Mouse (Mus musculus) neural tube, embryonic 13.5 days (tissue): ENCODE measurements around the gene Aifm1. TPM values are rescaled to one million over a fixed set of nuclear protein-coding genes. Genes with fewer than 3 reads are reported as not detected.

ENCODE experiments used
- ATAC-seq: fragments of 200-750 bp; cut with Nextera tagmentation; 2 replicates; pipeline ENCODE4 v1.8.0; 2017; ENCODE audit warnings: low read depth, mild to moderate bottlenecking, moderate TSS enrichment, moderate library complexity
- H3K27ac ChIP-seq: fragments of 300-500 bp; sonication (generic); replicated peaks from 2 replicates; pipeline ENCODE4 v1.5.1; 2015; ENCODE audit warnings: moderate library complexity, mild to moderate bottlenecking, inconsistent platforms
- H3K27me3 ChIP-seq: fragments of 300-500 bp; sonication (generic); 2 replicates; pipeline ENCODE4 v1.6.1; 2015; ENCODE audit warnings: mild to moderate bottlenecking, inconsistent platforms
- H3K36me3 ChIP-seq: fragments of 300-500 bp; sonication (generic); 2 replicates; pipeline ENCODE4 v1.6.1; 2015; ENCODE audit warnings: mild to moderate bottlenecking, inconsistent platforms
- H3K4me1 ChIP-seq: fragments of 300-500 bp; sonication (generic); replicated peaks from 2 replicates; pipeline ENCODE4 v1.6.1; 2015; ENCODE audit warnings: inconsistent platforms
- H3K4me2 ChIP-seq: fragments of 300-500 bp; sonication (generic); 2 replicates; pipeline ENCODE4 v1.6.1; 2015; ENCODE audit warnings: inconsistent platforms, mild to moderate bottlenecking, moderate library complexity
- H3K4me3 ChIP-seq: fragments of 300-500 bp; sonication (generic); 2 replicates; pipeline ENCODE4 v1.5.1; 2015; ENCODE audit warnings: mild to moderate bottlenecking, inconsistent platforms
- H3K9ac ChIP-seq: fragments of 300-500 bp; sonication (generic); 2 replicates; pipeline ENCODE4 v1.6.1; 2015; ENCODE audit warnings: moderate library complexity, mild to moderate bottlenecking, inconsistent platforms
- H3K9me3 ChIP-seq: fragments of 300-500 bp; sonication (generic); 2 replicates; pipeline ENCODE4 v1.6.1; 2016; ENCODE audit warnings: inconsistent platforms
- WGBS: fragments of 180-500 bp; shearing (Covaris S2); methylation state at CpG from one replicate; pipeline ENCODE4 v1.1.7; 2015; 5-methylcytosine and 5-hydroxymethylcytosine counted together
- polyA plus RNA-seq: library from polyadenylated mRNA; unstranded; fragments of >200 nt; fragmentation: Nextera tagmentation; extraction: Ambion mirVana; gene quantifications from 2 replicates; pipeline ENCODE4 v1.2.1, GENCODE M21; 2015

Gene Aifm1
- polyA plus RNA-seq, 1 experiment from 2014 or later, result 44.1 TPM

DNA sequence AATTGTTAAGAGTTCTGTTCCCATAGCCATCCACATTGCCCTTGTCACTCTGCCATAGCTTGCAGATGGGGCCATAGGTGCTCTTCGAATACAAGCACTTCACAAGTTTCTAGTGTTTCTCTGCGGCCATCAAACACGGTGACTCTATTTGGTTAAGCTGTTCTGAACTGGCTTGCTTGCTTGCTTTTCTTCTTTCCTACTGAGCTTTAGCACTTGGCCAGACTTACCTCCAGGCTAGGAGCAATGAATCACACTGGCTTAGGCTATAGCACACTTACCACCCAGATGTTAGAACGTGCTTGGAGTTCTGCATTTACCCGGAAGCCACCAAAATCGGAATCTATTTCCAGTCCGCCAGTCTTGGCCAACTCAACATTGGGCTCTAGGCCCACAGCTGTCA lies 31.7 kb downstream of the Aifm1 start:
- no peak overlapping the region for H3K9ac ChIP-seq
- ATAC-seq, result no peak
- no peak overlapping the region for H3K27ac ChIP-seq
- H3K36me3 ChIP-seq, result peaks cover 61% of the 10 kb centered on the region
- no peak overlapping the region for H3K4me3 ChIP-seq
- H3K27me3 ChIP-seq, result no peaks in the 10 kb centered on the region
- H3K4me2 ChIP-seq, result no peak overlapping the region
- no peaks in the 10 kb centered on the region for H3K4me1 ChIP-seq
- WGBS, result 87% methylated on average over 7 of the region's 7 CpGs
- no peaks in the 10 kb centered on the region for H3K9me3 ChIP-seq

DNA sequence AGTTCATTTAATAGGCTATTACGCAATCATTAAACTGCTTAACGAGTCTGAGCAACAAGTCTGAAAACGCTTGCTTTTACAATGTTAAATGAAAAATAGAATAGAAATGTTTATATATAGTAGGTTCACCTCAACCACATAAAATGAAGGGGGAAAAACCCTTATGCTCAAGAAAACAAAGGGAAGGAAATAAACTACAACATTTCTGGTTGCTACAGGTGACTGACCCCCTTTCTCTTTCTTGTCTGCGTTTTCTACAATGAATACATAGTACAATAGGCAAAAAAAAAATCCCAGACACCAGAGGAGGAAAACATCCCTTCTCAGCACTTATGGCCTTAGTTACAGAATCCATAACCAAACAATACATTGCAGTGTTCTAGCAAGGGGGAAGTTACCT lies 32.3 kb downstream of the Aifm1 start:
- Histone ChIP-seq H3K36me3 (peaks cover 67% of the 10 kb centered on the region), H3K27me3 (no peaks in the 10 kb centered on the region)

DNA sequence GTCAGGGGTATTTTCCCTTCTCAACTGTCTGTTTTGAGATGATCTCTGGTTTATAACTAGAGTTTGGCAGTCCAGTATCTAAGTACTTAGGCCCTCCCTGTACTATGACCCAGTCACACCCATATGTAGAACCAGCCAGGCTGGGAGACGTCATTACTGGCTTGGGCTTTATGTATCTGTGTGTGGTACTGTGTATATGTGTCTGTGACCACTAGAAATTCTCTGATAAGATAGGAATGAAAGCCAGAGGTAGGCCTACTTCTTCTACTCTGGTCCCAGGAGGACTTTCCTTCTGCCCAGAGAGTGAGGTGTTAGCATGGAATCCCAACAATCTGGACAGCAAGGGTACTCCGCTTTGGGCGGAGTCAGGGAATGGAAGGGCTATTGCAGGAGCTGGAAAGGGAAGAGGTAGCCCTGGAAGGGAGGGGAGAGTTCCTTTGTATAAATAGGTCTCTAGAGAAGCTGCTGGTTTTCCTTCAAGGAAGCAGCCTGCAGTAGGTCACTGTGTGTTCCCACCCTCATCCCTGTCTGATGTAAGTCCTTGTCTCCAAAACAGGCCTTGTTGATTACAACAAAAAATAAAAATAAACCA lies 45.9 kb downstream of the Aifm1 start:
- 79% methylated on average over 3 of the region's 3 CpGs for WGBS
- H3K27ac ChIP-seq, result no peak overlapping the region
- no peak overlapping the region for H3K4me3 ChIP-seq
- H3K4me1 ChIP-seq, result 0 out of 2 replicates have a peak, but pooled peaks cover 3% of the 10 kb centered on the region
- no peak overlapping the region for H3K9ac ChIP-seq
- no peaks in the 10 kb centered on the region for H3K27me3 ChIP-seq
- H3K9me3 ChIP-seq, result no peaks in the 10 kb centered on the region
- H3K36me3 ChIP-seq, result no peaks in the 10 kb centered on the region
- H3K4me2 ChIP-seq, result no peak overlapping the region
- no peak for ATAC-seq

More for the DNA sequence above, 32.3 kb downstream of the Aifm1 start:
- no peak overlapping the region for H3K27ac ChIP-seq
- no peaks in the 10 kb centered on the region for H3K9me3 ChIP-seq
- no peak overlapping the region for H3K9ac ChIP-seq
- WGBS, result 89% methylated on average over 4 of the region's 4 CpGs
- H3K4me2 ChIP-seq, result no peak overlapping the region
- no peaks in the 10 kb centered on the region for H3K4me1 ChIP-seq
- ATAC-seq, result no peak
- H3K4me3 ChIP-seq, result no peak overlapping the region

DNA sequence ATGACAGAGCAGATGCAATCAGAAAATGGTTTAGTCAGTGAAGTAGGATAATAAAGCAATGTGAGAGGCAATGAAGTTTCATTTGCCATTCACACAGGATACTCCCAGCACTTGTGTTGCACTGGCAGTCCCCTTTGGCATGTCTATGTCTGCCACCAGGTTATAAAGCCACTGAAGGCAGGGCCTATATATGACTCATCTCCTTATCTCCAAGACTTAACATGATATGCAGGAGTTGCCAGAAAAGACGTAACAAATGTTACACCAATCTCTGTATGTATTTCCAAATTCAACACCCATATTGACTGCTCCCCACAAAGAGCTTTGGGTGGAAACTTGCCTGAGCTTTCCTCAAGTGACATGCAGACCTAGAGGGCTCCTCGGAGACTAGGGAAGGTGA lies 47.2 kb downstream of the Aifm1 start:
- no peak overlapping the region for H3K9ac ChIP-seq
- no peak for ATAC-seq
- no peaks in the 10 kb centered on the region for H3K9me3 ChIP-seq
- no peaks in the 10 kb centered on the region for H3K27me3 ChIP-seq
- 89% methylated on average over 2 of the region's 2 CpGs for WGBS
- H3K4me3 ChIP-seq, result no peak overlapping the region
- 0 out of 2 replicates have a peak, but pooled peaks cover 5% of the 10 kb centered on the region for H3K4me1 ChIP-seq
- no peaks in the 10 kb centered on the region for H3K36me3 ChIP-seq
- H3K27ac ChIP-seq, result no peak overlapping the region
- no peak overlapping the region for H3K4me2 ChIP-seq

DNA sequence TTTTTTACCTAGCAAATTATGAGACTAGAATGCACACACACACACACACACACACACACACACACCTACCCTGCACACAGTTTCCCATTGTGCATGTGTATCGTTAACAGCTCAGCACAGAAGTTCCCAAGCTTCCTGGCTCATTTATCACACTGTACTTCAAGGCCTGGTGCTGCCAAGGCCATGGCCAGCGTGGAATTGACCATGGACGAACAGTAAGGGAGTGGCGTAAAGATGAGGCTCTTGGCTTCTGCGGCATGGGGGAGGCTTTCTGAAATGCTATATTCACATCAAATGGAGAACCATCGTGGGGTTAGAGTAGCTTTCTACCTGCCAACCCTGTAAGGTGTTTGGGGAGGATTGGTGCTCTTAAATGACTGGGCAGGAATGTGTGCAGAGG lies 48.9 kb downstream of the Aifm1 start:
- no peak for ATAC-seq
- WGBS, result 89% methylated on average over 6 of the region's 6 CpGs
- no peak overlapping the region for H3K27ac ChIP-seq

DNA sequence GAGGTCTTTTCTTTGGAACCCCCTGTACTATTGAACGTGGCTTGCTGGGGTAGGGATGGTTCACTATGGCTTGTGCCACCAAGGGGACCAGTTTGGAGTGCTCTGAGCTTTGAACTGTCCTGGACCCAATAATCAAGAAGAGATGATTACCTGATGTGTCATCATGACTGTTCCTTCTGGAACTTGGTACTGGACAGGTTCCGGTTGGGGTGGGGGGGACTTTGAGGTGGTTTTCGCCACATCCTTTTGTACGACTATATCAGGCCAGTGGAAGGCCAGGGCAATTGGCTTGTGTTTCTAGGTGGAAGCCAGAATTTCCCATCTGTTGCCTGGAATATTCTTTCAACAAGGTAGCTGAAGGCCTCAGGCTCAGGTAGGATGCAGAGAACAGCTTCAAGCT lies 49.7 kb downstream of the Aifm1 start:
- 89% methylated on average over 4 of the region's 4 CpGs for WGBS
- H3K36me3 ChIP-seq, result no peaks in the 10 kb centered on the region
- no peak overlapping the region for H3K4me3 ChIP-seq
- H3K4me1 ChIP-seq, result 0 out of 2 replicates have a peak, but pooled peaks cover 5% of the 10 kb centered on the region
- H3K9ac ChIP-seq, result no peak overlapping the region
- H3K27me3 ChIP-seq, result no peaks in the 10 kb centered on the region
- no peak for ATAC-seq
- no peak overlapping the region for H3K27ac ChIP-seq
- H3K4me2 ChIP-seq, result no peak overlapping the region
- no peaks in the 10 kb centered on the region for H3K9me3 ChIP-seq

More for the DNA sequence above, 48.9 kb downstream of the Aifm1 start:
- Histone ChIP-seq H3K36me3 (no peaks in the 10 kb centered on the region), H3K27me3 (no peaks in the 10 kb centered on the region), H3K4me3 (no peak overlapping the region), H3K9ac (no peak overlapping the region), H3K4me1 (0 out of 2 replicates have a peak, but pooled peaks cover 5% of the 10 kb centered on the region), H3K4me2 (no peak overlapping the region), H3K9me3 (no peaks in the 10 kb centered on the region)

DNA sequence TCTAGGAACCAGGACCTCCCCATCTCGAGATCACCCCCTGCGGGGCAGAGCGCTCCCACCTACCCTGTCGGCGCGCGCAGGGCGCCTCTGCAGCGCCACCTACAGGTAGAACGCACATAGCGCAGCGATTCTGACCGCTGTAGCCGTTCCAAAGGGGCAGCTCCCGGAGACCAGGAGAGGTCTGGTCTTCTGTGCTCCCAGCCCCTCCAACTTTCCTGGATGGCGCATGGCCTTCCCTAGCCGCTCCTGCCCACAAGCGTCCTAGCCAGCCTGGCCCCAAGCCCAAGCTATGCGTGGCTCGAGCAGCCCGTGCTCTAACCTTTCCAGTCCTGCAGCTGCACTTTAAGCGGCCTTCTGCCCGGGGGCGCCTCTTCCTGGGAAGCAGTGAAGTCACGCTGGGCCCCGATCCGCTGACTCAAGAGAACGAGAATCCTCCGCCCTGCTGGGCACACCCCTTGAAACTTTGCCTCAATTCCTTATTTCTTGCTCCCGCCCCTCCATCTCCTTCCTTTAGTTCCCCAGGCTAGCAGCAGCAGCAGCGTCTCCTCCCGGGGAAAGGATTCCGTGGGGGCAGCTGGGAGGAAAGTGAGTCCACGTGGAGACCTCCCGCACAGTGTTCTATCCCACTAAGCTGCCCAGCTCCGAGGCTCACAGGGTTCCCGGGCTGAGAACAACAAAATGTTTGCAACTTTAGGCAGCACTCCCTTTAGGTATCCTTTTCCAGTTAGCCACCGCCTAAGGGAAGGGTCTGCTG lies 50.4 kb downstream of the Aifm1 start, which contains the start of gene Elf4:
Elf4 (minus strand) TSS at position 379 of the 754 bp plus-strand sequence.
- H3K4me1 ChIP-seq, result 0 out of 2 replicates have a peak, but pooled peaks cover 5% of the 10 kb centered on the region
- peak; percentile 88 for ATAC-seq
- H3K27me3 ChIP-seq, result no peaks in the 10 kb centered on the region
- H3K4me3 ChIP-seq, result peak within 1 kb of the TSS; percentile 34
- no peak within 1 kb of the TSS for H3K27ac ChIP-seq
- peak within 1 kb of the TSS; percentile 60 for H3K9ac ChIP-seq
- H3K36me3 ChIP-seq, result no peaks in the 10 kb centered on the region
- no peaks in the 10 kb centered on the region for H3K9me3 ChIP-seq
- peak within 1 kb of the TSS; percentile 62 for H3K4me2 ChIP-seq
- 17% methylated on average over 38 of the region's 38 CpGs for WGBS

DNA sequence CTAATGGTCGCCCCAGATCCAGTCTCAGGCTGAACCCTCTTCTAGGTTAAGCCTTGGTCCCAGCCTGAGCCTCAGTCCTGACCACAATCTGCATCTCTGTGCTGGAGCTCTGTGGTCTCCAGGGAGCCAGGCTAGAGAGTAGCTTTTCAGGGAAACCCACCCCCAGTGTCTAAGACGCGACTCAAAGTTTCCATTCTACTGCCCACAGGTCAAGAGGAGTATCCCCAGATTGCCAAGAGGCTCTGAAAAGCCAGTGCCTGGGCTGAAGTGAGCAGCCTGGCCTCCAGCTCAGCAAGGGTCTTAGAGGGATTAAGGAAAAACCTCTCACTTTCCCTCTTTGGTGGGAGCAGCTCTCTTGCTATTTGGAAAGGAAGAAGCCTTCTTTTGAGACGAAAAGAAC lies 51.1 kb downstream of the Aifm1 start:
- H3K27ac ChIP-seq, result no peak overlapping the region
- H3K9ac ChIP-seq, result no peak overlapping the region
- no peaks in the 10 kb centered on the region for H3K9me3 ChIP-seq
- H3K36me3 ChIP-seq, result no peaks in the 10 kb centered on the region
- 0 out of 2 replicates have a peak, but pooled peaks have one; percentile 32 for ATAC-seq
- 28% methylated on average over 4 of the region's 4 CpGs for WGBS
- H3K4me2 ChIP-seq, result peak overlapping the region; percentile 62
- H3K4me1 ChIP-seq, result 0 out of 2 replicates have a peak, but pooled peaks cover 5% of the 10 kb centered on the region
- no peaks in the 10 kb centered on the region for H3K27me3 ChIP-seq
- peak overlapping the region; percentile 34 for H3K4me3 ChIP-seq

DNA sequence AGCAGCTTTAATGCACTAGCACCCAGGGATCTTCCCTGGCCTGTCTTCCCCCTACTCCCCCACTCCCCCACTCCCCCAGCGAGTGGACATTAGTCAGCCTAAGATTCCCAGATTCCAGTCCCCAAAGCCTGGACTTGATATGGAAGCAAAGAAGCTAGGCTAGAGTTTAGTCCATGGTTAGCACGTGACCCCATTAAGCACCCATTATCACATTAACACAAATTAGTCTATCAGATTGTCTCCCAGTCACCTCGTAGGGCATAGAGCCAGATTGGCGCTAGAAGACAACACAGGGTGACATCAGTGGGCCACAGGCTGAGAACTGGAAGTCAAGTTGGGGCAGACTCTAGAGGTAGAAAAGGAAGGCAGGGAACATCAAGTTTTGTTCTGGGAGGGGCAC lies 52.4 kb downstream of the Aifm1 start:
- no peak overlapping the region for H3K4me2 ChIP-seq
- no peaks in the 10 kb centered on the region for H3K9me3 ChIP-seq
- no peak overlapping the region for H3K4me3 ChIP-seq
- H3K36me3 ChIP-seq, result no peaks in the 10 kb centered on the region
- no peak overlapping the region for H3K27ac ChIP-seq
- H3K4me1 ChIP-seq, result 0 out of 2 replicates have a peak, but pooled peaks cover 5% of the 10 kb centered on the region
- H3K27me3 ChIP-seq, result peaks cover 6% of the 10 kb centered on the region; the same call in 1 of the 2 replicates
- 78% methylated on average over 4 of the region's 4 CpGs for WGBS
- no peak overlapping the region for H3K9ac ChIP-seq
- no peak for ATAC-seq

DNA sequence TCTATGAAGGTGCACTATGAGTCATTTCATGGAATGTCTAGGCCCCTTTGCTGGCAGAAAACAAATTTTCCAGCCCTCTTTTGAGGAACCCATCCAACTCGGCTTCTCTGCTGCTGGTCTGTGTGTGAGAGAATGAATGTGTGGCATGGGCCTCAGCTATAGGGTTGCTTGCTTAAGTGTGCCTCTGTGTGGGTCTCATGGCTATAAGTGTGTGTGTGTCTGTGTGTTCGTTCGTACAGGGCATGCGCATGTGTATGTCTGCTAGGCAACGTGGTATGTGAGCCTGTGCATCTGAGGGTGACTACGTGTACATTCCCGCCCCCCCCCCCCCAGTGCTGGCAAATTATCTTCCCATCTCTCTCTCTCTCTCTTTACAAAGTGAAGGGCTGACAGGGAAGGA lies 52.9 kb downstream of the Aifm1 start:
- Histone ChIP-seq H3K27ac (no peak overlapping the region), H3K9ac (no peak overlapping the region), H3K9me3 (no peaks in the 10 kb centered on the region), H3K4me2 (no peak overlapping the region), H3K4me1 (0 out of 2 replicates have a peak, but pooled peaks cover 5% of the 10 kb centered on the region), H3K36me3 (no peaks in the 10 kb centered on the region), H3K27me3 (peaks cover 11% of the 10 kb centered on the region; the same call in 1 of the 2 replicates), H3K4me3 (no peak overlapping the region)
- no peak for ATAC-seq
- WGBS, result 83% methylated on average over 7 of the region's 7 CpGs

DNA sequence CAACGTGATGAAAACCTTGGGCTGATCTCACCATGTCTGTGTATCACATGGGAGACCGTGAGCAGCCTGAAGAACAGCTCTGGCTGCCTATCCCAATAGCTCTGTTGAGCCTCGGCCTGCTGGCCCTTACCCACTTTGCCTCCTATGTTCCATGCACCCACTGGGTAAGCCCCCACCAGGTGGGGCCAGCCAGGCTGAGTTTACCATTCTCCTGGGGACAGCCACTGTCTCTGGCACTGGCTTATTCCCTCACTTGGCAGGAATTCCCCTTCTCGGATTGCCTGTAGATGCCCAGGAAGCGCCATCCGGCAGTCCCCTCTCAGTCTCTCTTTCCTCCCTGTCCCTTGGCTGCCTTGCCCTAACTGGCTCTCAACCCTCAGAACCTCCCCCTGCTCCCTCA lies 56.4 kb downstream of the Aifm1 start:
- WGBS, result 61% methylated on average over 4 of the region's 6 CpGs
- no peak overlapping the region for H3K9ac ChIP-seq
- H3K27ac ChIP-seq, result no peak overlapping the region
- H3K4me2 ChIP-seq, result no peak overlapping the region
- no peaks in the 10 kb centered on the region for H3K4me1 ChIP-seq
- no peak for ATAC-seq
- no peaks in the 10 kb centered on the region for H3K9me3 ChIP-seq
- no peak overlapping the region for H3K4me3 ChIP-seq
- H3K27me3 ChIP-seq, result peaks cover 34% of the 10 kb centered on the region
- H3K36me3 ChIP-seq, result no peaks in the 10 kb centered on the region

DNA sequence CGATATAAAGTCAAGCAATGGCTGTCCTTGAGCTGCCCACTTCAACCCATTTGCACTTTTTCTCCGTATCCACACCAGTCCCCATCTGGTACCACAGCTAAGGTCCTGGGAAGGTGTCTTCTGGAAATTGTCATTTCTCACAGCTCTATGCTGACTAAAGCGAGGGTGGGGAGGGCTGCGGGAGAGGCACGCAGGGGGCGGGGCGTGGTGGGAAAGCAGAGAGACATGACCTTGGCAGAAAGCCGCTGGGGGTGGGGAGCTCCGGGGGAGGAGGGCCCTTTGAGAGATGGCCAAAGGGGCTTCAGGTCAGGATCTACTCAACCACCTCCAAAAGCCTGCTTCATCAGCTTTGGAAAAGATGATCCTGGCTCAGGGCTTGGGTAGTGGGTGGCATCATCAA lies 58.3 kb downstream of the Aifm1 start:
- Histone ChIP-seq H3K27me3 (peaks cover 46% of the 10 kb centered on the region), H3K4me2 (no peak overlapping the region), H3K27ac (no peak overlapping the region), H3K9ac (no peak overlapping the region), H3K4me1 (no peaks in the 10 kb centered on the region), H3K36me3 (no peaks in the 10 kb centered on the region), H3K9me3 (no peaks in the 10 kb centered on the region), H3K4me3 (no peak overlapping the region)
- WGBS, result 28% methylated on average over 9 of the region's 9 CpGs
- ATAC-seq, result no peak
